Mouse (Mus musculus) limb, embryonic 12.5 days (tissue): Measurements from ENCODE around the gene Wdr18. TPM values are rescaled to one million over a fixed set of nuclear protein-coding genes. Genes with fewer than 3 reads are reported as not detected.
A peak's percentile ranks its signal among the peaks of the same experiment; 100 is the strongest.

Source experiments
- ATAC-seq: fragments of 200-750 bp; cut with Nextera tagmentation; 2 replicates; pipeline ENCODE4 v1.8.0; 2017; ENCODE audit warnings: low read depth, moderate TSS enrichment; ENCODE audit not compliant: insufficient number of reproducible peaks, insufficient read depth, low FRiP score, low TSS enrichment
- H3K27ac ChIP-seq: fragments of 300-500 bp; sonication (generic); 2 replicates; pipeline ENCODE4 v1.5.1; 2016; ENCODE audit warnings: mild to moderate bottlenecking, moderate library complexity
- H3K27me3 ChIP-seq: fragments of 300-500 bp; sonication (generic); 2 replicates; pipeline ENCODE4 v1.6.1; 2016; ENCODE audit warnings: mild to moderate bottlenecking, moderate library complexity
- H3K36me3 ChIP-seq: fragments of 300-500 bp; sonication (generic); 2 replicates; pipeline ENCODE4 v1.6.1; 2016; ENCODE audit warnings: mild to moderate bottlenecking, moderate library complexity
- H3K4me1 ChIP-seq: fragments of 300-500 bp; sonication (generic); replicated peaks from 2 replicates; pipeline ENCODE4 v1.6.1; 2016
- H3K4me2 ChIP-seq: fragments of 300-500 bp; sonication (generic); 2 replicates; pipeline ENCODE4 v1.6.1; 2016; ENCODE audit warnings: mild to moderate bottlenecking, moderate library complexity
- H3K4me3 ChIP-seq: fragments of 300-500 bp; sonication (generic); replicated peaks from 2 replicates; pipeline ENCODE4 v1.5.1; 2016; ENCODE audit warnings: mild to moderate bottlenecking
- H3K9ac ChIP-seq: fragments of 300-500 bp; sonication (generic); replicated peaks from 2 replicates; pipeline ENCODE4 v1.6.1; 2016; ENCODE audit warnings: mild to moderate bottlenecking, moderate library complexity
- H3K9me3 ChIP-seq: fragments of 300-500 bp; sonication (generic); 2 replicates; pipeline ENCODE4 v1.6.1; 2016; ENCODE audit warnings: mild to moderate bottlenecking, moderate library complexity
- WGBS: fragments of 180-500 bp; shearing (Covaris S2); methylation state at CpG from one replicate; pipeline ENCODE4 v1.1.7; 2016; 5-methylcytosine and 5-hydroxymethylcytosine counted together
- polyA plus RNA-seq: library from polyadenylated mRNA; unstranded; fragments of >200 nt; fragmentation: Nextera tagmentation; extraction: Ambion mirVana; gene quantifications from 2 replicates; pipeline ENCODE4 v1.2.1, GENCODE M21; 2016

The Wdr18 gene
- polyA plus RNA-seq, 1 experiment from 2014 or later = 120 TPM

- no peak overlapping the region for H3K4me2 ChIP-seq
- no peak overlapping the region for H3K27ac ChIP-seq
- H3K4me3 ChIP-seq = no peak overlapping the region
- H3K9ac ChIP-seq = no peak overlapping the region
- H3K27me3 ChIP-seq = peaks cover 64% of the 10 kb centered on the region
- 27% methylated on average over 21 of the region's 21 CpGs for WGBS
- H3K4me1 ChIP-seq = peaks cover 13% of the 10 kb centered on the region
- no peaks in the 10 kb centered on the region for H3K9me3 ChIP-seq
- no peak for ATAC-seq
- H3K36me3 ChIP-seq = no peaks in the 10 kb centered on the region
Measured at GRCm38 (mm10) chr10:80002829-80003228, 42.9 kb downstream of the Wdr18 start.

- peaks cover 56% of the 10 kb centered on the region for H3K27me3 ChIP-seq
Measured at GRCm38 (mm10) chr10:80003374-80004232, 43.7 kb downstream of the Wdr18 start.

GRCm38 (mm10) chr10:80004233-80004705 lies 44.3 kb downstream of the Wdr18 start:
- Histone ChIP-seq H3K27ac (no peak overlapping the region), H3K4me2 (no peak overlapping the region), H3K9me3 (no peaks in the 10 kb centered on the region), H3K36me3 (no peaks in the 10 kb centered on the region), H3K4me1 (peaks cover 8% of the 10 kb centered on the region), H3K9ac (no peak overlapping the region), H3K4me3 (no peak overlapping the region), H3K27me3 (peaks cover 50% of the 10 kb centered on the region)
- ATAC-seq = no peak
- WGBS = 92% methylated on average over 8 of the region's 8 CpGs

More at GRCm38 (mm10) chr10:80003374-80004232, 43.7 kb downstream of the Wdr18 start:
- H3K9ac ChIP-seq = no peak overlapping the region
- H3K4me3 ChIP-seq = no peak overlapping the region
- no peak for ATAC-seq
- no peak overlapping the region for H3K4me2 ChIP-seq
- H3K27ac ChIP-seq = no peak overlapping the region
- H3K4me1 ChIP-seq = peaks cover 8% of the 10 kb centered on the region
- 65% methylated on average over 9 of the region's 9 CpGs for WGBS
- H3K9me3 ChIP-seq = no peaks in the 10 kb centered on the region
- no peaks in the 10 kb centered on the region for H3K36me3 ChIP-seq

- WGBS = 88% methylated on average over 6 of the region's 6 CpGs
- Histone ChIP-seq H3K27ac (no peak overlapping the region), H3K9me3 (peaks cover 15% of the 10 kb centered on the region), H3K4me2 (no peak overlapping the region), H3K4me3 (no peak overlapping the region), H3K27me3 (peaks cover 52% of the 10 kb centered on the region), H3K9ac (no peak overlapping the region), H3K4me1 (no peaks in the 10 kb centered on the region), H3K36me3 (no peaks in the 10 kb centered on the region)
- no peak for ATAC-seq
Measured at GRCm38 (mm10) chr10:80011740-80012139, 51.8 kb downstream of the Wdr18 start.

GRCm38 (mm10) chr10:80013609-80014008 lies 53.7 kb downstream of the Wdr18 start:
- Histone ChIP-seq H3K9me3 (peaks cover 15% of the 10 kb centered on the region), H3K4me1 (peaks cover 1% of the 10 kb centered on the region), H3K4me3 (peak overlapping the region; percentile 7; the same call in 1 of the 2 replicates), H3K4me2 (no peak overlapping the region), H3K27ac (no peak overlapping the region), H3K36me3 (no peaks in the 10 kb centered on the region), H3K27me3 (peaks cover 65% of the 10 kb centered on the region), H3K9ac (no peak overlapping the region)
- no peak for ATAC-seq
- WGBS = 24% methylated on average over 25 of the region's 25 CpGs

GRCm38 (mm10) chr10:80014484-80015290 lies 54.7 kb downstream of the Wdr18 start:
- H3K4me2 ChIP-seq = no peak overlapping the region
- ATAC-seq = no peak
- H3K4me1 ChIP-seq = peaks cover 12% of the 10 kb centered on the region
- H3K27me3 ChIP-seq = peaks cover 68% of the 10 kb centered on the region
- H3K9me3 ChIP-seq = peaks cover 15% of the 10 kb centered on the region
- peak overlapping the region; percentile 12; the same call in 1 of the 2 replicates for H3K9ac ChIP-seq
- H3K36me3 ChIP-seq = no peaks in the 10 kb centered on the region
- 16% methylated on average over 28 of the region's 28 CpGs for WGBS
- H3K27ac ChIP-seq = no peak overlapping the region
- H3K4me3 ChIP-seq = no peak overlapping the region

- Histone ChIP-seq H3K4me2 (no peak overlapping the region), H3K4me1 (peaks cover 20% of the 10 kb centered on the region), H3K27ac (no peak overlapping the region), H3K27me3 (peaks cover 68% of the 10 kb centered on the region), H3K9me3 (peaks cover 6% of the 10 kb centered on the region), H3K36me3 (no peaks in the 10 kb centered on the region), H3K9ac (no peak overlapping the region), H3K4me3 (no peak overlapping the region)
- ATAC-seq = no peak
- WGBS = 81% methylated on average over 10 of the region's 10 CpGs
Measured at GRCm38 (mm10) chr10:80015583-80015982, 55.6 kb downstream of the Wdr18 start.

- Histone ChIP-seq H3K27ac (no peak within 1 kb of the TSS), H3K27me3 (peaks cover 68% of the 10 kb centered on the region), H3K4me2 (no peak within 1 kb of the TSS), H3K9me3 (no peaks in the 10 kb centered on the region), H3K4me1 (peaks cover 21% of the 10 kb centered on the region), H3K9ac (no peak within 1 kb of the TSS; the same call in 1 of the 2 replicates), H3K36me3 (no peaks in the 10 kb centered on the region), H3K4me3 (no peak within 1 kb of the TSS)
- WGBS = 65% methylated on average over 11 of the region's 11 CpGs
- ATAC-seq = no peak
Measured at GRCm38 (mm10) chr10:80016511-80016910, 56.6 kb downstream of the Wdr18 start, which contains the start of gene Arhgap45. Gene Arhgap45 (plus strand): TSS chr10:80016653.

GRCm38 (mm10) chr10:80016931-80017330 lies 57.0 kb downstream of the Wdr18 start:
- Histone ChIP-seq H3K9me3 (no peaks in the 10 kb centered on the region), H3K27ac (no peak overlapping the region), H3K4me3 (no peak overlapping the region), H3K27me3 (peaks cover 64% of the 10 kb centered on the region), H3K4me1 (peaks cover 21% of the 10 kb centered on the region), H3K9ac (no peak overlapping the region; the same call in 1 of the 2 replicates), H3K36me3 (peaks cover 3% of the 10 kb centered on the region; the same call in 1 of the 2 replicates), H3K4me2 (no peak overlapping the region)
- no peak for ATAC-seq
- WGBS = 88% methylated on average over 10 of the region's 10 CpGs

GRCm38 (mm10) chr10:80017361-80017760 lies 57.4 kb downstream of the Wdr18 start:
- Histone ChIP-seq H3K27me3 (peaks cover 60% of the 10 kb centered on the region), H3K4me2 (no peak overlapping the region), H3K9me3 (no peaks in the 10 kb centered on the region), H3K9ac (no peak overlapping the region), H3K36me3 (peaks cover 8% of the 10 kb centered on the region; the same call in 1 of the 2 replicates), H3K4me3 (no peak overlapping the region), H3K27ac (no peak overlapping the region), H3K4me1 (peaks cover 21% of the 10 kb centered on the region)
- WGBS = 72% methylated on average over 3 of the region's 3 CpGs
- ATAC-seq = no peak

GRCm38 (mm10) chr10:80017771-80018170 lies 57.8 kb downstream of the Wdr18 start:
- no peak overlapping the region for H3K4me2 ChIP-seq
- peaks cover 56% of the 10 kb centered on the region for H3K27me3 ChIP-seq
- peaks cover 21% of the 10 kb centered on the region for H3K4me1 ChIP-seq
- ATAC-seq = no peak
- no peak overlapping the region for H3K27ac ChIP-seq
- peaks cover 9% of the 10 kb centered on the region; the same call in 1 of the 2 replicates for H3K36me3 ChIP-seq
- 82% methylated on average over 14 of the region's 14 CpGs for WGBS
- no peaks in the 10 kb centered on the region for H3K9me3 ChIP-seq
- H3K4me3 ChIP-seq = no peak overlapping the region
- H3K9ac ChIP-seq = no peak overlapping the region
